Mouse (Mus musculus) G1E-ER4 (cell line): Measurements from ENCODE around the gene Gm21818. TPM values are rescaled to one million over a fixed set of nuclear protein-coding genes. Genes with fewer than 3 reads are reported as not detected.
"Not testable (repeated sequence)": the region's sequence is repeated elsewhere in the genome, so short reads cannot be mapped to it uniquely, and the experiment has no call there.

Experiments
- GATA1 ChIP-seq: IDR thresholded peaks from one replicate; pipeline ENCODE4 v1.8.0; 2012; ENCODE audit warnings: low read length, inconsistent platforms
- polyA plus RNA-seq: library from polyadenylated mRNA; stranded (reverse); fragments of >175 nt; gene quantifications from 2 replicates; pipeline ENCODE4 v1.2.3, GENCODE M21; 2012

The Gm21818 gene
- polyA plus RNA-seq: not detected in 2 replicates

GRCm38 (mm10) chr13:120172133-120172532 is at the start of gene Gm21818:
TSS of gene Gm21818 (plus strand) at chr13:120172433.
- not testable (repeated sequence) for TF ChIP-seq GATA1

- not testable (repeated sequence) for TF ChIP-seq GATA1
Observed at GRCm38 (mm10) chr13:120139946-120140345, 32.3 kb upstream of the Gm21818 start, which contains the start of gene Gm20767. TSS of gene Gm20767 (plus strand) at chr13:120140246.

- TF ChIP-seq GATA1: not testable (repeated sequence)
Observed at GRCm38 (mm10) chr13:120215847-120216246, 43.6 kb downstream of the Gm21818 start, which contains the start of gene Gm21762. TSS of gene Gm21762 (minus strand) at chr13:120215947.

Other genes with a start within 250 kb of the Gm21818 start
- not detected in 2 replicates for gene Gm21761, start 243.2 kb upstream of the Gm21818 start, polyA plus RNA-seq
- gene B020031M17Rik, start 221.6 kb upstream of the Gm21818 start, polyA plus RNA-seq: not detected in 2 replicates
- gene Gm36079, start 145.4 kb upstream of the Gm21818 start, polyA plus RNA-seq: not detected in 2 replicates
- not detected in 2 replicates for gene Gm21188, start 120.2 kb upstream of the Gm21818 start, polyA plus RNA-seq
- gene Gm20767, start 32.2 kb upstream of the Gm21818 start, polyA plus RNA-seq: not detected in 2 replicates
- gene Gm21762, start 43.5 kb downstream of the Gm21818 start, polyA plus RNA-seq: not detected in 2 replicates
- not detected in 2 replicates for gene Gm21731, start 66.7 kb downstream of the Gm21818 start, polyA plus RNA-seq
- gene AF067061, start 90.7 kb downstream of the Gm21818 start, polyA plus RNA-seq: not detected in 2 replicates
- not detected in 2 replicates for gene BC147527, start 128.0 kb downstream of the Gm21818 start, polyA plus RNA-seq
- not detected in 2 replicates for gene Tcstv3, start 144.4 kb downstream of the Gm21818 start, polyA plus RNA-seq